Mouse (Mus musculus) kidney, adult 11 months (tissue): ENCODE results near the gene Iqgap1.

Experiments used
- DNase-seq: peaks from one replicate; pipeline ENCODE4 v3.0.0; 2022

Gene Iqgap1

GRCm38 (mm10) chr7:80802412-80803160 lies 23.2 kb downstream of the Iqgap1 start:
- DNase-seq, result no peak

- DNase-seq, result no peak
Measured at GRCm38 (mm10) chr7:80799307-80799706, 26.5 kb downstream of the Iqgap1 start.

GRCm38 (mm10) chr7:80796805-80797567 lies 28.8 kb downstream of the Iqgap1 start:
- DNase-seq, result no peak

GRCm38 (mm10) chr7:80796258-80796657 lies 29.5 kb downstream of the Iqgap1 start:
- no peak for DNase-seq

GRCm38 (mm10) chr7:80789534-80789933 lies 36.2 kb downstream of the Iqgap1 start:
- DNase-seq, result no peak

GRCm38 (mm10) chr7:80789061-80789460 lies 36.7 kb downstream of the Iqgap1 start:
- DNase-seq, result no peak

- no peak for DNase-seq
Measured at GRCm38 (mm10) chr7:80788002-80788401, 37.8 kb downstream of the Iqgap1 start.

GRCm38 (mm10) chr7:80786746-80787145 lies 39.0 kb downstream of the Iqgap1 start:
- DNase-seq, result no peak

- no peak for DNase-seq
Measured at GRCm38 (mm10) chr7:80783841-80784240, 41.9 kb downstream of the Iqgap1 start.

GRCm38 (mm10) chr7:80782155-80783109 lies 43.3 kb downstream of the Iqgap1 start:
- DNase-seq, result no peak

- peak; percentile 34 for DNase-seq
Measured at GRCm38 (mm10) chr7:80781444-80782120, 44.2 kb downstream of the Iqgap1 start.

GRCm38 (mm10) chr7:80778958-80779669 lies 46.7 kb downstream of the Iqgap1 start:
- DNase-seq, result peak; percentile 77

- no peak for DNase-seq
Measured at GRCm38 (mm10) chr7:80778376-80778775, 47.4 kb downstream of the Iqgap1 start.

GRCm38 (mm10) chr7:80777151-80777550 lies 48.6 kb downstream of the Iqgap1 start:
- DNase-seq, result no peak

GRCm38 (mm10) chr7:80776090-80776489 lies 49.7 kb downstream of the Iqgap1 start:
- DNase-seq, result no peak

- DNase-seq, result no peak
Measured at GRCm38 (mm10) chr7:80775448-80775904, 50.3 kb downstream of the Iqgap1 start.

GRCm38 (mm10) chr7:80774615-80775447 lies 50.9 kb downstream of the Iqgap1 start:
- DNase-seq, result no peak

- DNase-seq, result no peak
Measured at GRCm38 (mm10) chr7:80773834-80774614, 51.8 kb downstream of the Iqgap1 start.

GRCm38 (mm10) chr7:80770466-80770865 lies 55.3 kb downstream of the Iqgap1 start:
- no peak for DNase-seq

- DNase-seq, result no peak
Measured at GRCm38 (mm10) chr7:80766861-80767312, 58.9 kb downstream of the Iqgap1 start.
